ENCODE assay signal across 9 mouse cellular contexts in genomic region chr10:23116786-23117410, GRCm38 (mm10).
DNase-seq lines count a peak whose midpoint lies in the region; ATAC-seq and TF ChIP-seq lines count a peak whose summit lies in the region.
"Had no signal": no experiment of that assay in that cellular context is flagged by ENCODE, and none has a peak within 500 bp of the region (broad histone marks: within the 10 kb centered on the region; RNA-seq: fewer than 3 reads in every experiment).

No protein-coding gene starts in this region.

- H3K27ac ChIP-seq in kidney, postnatal 0 days: no peak overlapping the region
- no peak overlapping the region for H3K27ac ChIP-seq in limb, embryonic 14.5 days (replicated peaks; ENCODE audit: low read depth, low read length)
- no peak overlapping the region for H3K27ac ChIP-seq in testis, adult 2 months (ENCODE audit: control insufficient read depth, insufficient read depth, low read depth, low read length)
- H3K27ac ChIP-seq: embryonic facial prominence, embryonic 13.5 days had no signal

- no peaks in the 10 kb centered on the region for H3K9me3 ChIP-seq in kidney, postnatal 0 days (replicated peaks; ENCODE audit: low read length)
- no peaks in the 10 kb centered on the region for H3K9me3 ChIP-seq in limb, embryonic 14.5 days (ENCODE audit: control insufficient read depth, low read length)
- H3K9me3 ChIP-seq: embryonic facial prominence, embryonic 13.5 days had no signal

- TF ChIP-seq CTCF in kidney, postnatal 0 days (IDR thresholded peaks at IDR 0.05; ENCODE audit: low read depth): peak; percentile 96
- peak; percentile 68; the same call in 1 of the 2 replicates for TF ChIP-seq CTCF in testis, adult 2 months (IDR thresholded peaks at IDR 0.05; ENCODE audit: control insufficient read depth, insufficient read depth, insufficient replicate concordance, low read depth, low read length)

- DNase-seq in 3134 (ENCODE audit: extremely low read depth, insufficient read length, low spot score): peak; percentile 1
- DNase-seq in adrenal gland, adult (ENCODE audit: inconsistent age in 2 of 2, low spot score in 1 of 2): peak; percentile 53 to 90
- DNase-seq in gastrocnemius, adult 8-10 months (ENCODE audit: low spot score in 2 of 2): peak; percentile 53 to 54
- peak; percentile 75 for DNase-seq in kidney, postnatal 0 days (ENCODE audit: low spot score)
- DNase-seq in limb, embryonic 14.5 days (ENCODE audit: low spot score): peak; percentile 80
- DNase-seq in naive thymus-derived CD4-positive, alpha-beta T cell, adult 2 months (ENCODE audit: low read depth): peak; percentile 13

- no peak overlapping the region for H3K4me2 ChIP-seq in kidney, postnatal 0 days (ENCODE audit: low read length)
- no peak overlapping the region for H3K4me2 ChIP-seq in limb, embryonic 14.5 days (replicated peaks; ENCODE audit: low read depth, low read length, severe bottlenecking)
- H3K4me2 ChIP-seq: embryonic facial prominence, embryonic 13.5 days had no signal

- H3K4me1 ChIP-seq in kidney, postnatal 0 days (replicated peaks; ENCODE audit: insufficient read depth, low read length): no peaks in the 10 kb centered on the region
- no peaks in the 10 kb centered on the region; the same call in 1 of the 2 replicates for H3K4me1 ChIP-seq in limb, embryonic 14.5 days (ENCODE audit: control insufficient read depth, insufficient read depth, low read length)
- H3K4me1 ChIP-seq in testis, adult 2 months (ENCODE audit: control insufficient read depth, insufficient read depth, low read length): no peaks in the 10 kb centered on the region

- no peak for TF ChIP-seq POLR2A in limb, embryonic 14.5 days (IDR thresholded peaks at IDR 0.05; ENCODE audit: borderline replicate concordance, extremely low read depth, insufficient read depth, insufficient read length)
- no peak for TF ChIP-seq POLR2A in testis, adult 2 months (IDR thresholded peaks at IDR 0.05; ENCODE audit: control insufficient read depth, low read depth, low read length)

- 46% methylated on average over 10 of the region's 10 CpGs for WGBS in kidney, postnatal 0 days
- WGBS in limb, embryonic 14.5 days: 25% methylated on average over 10 of the region's 10 CpGs

- ATAC-seq in common myeloid progenitor, adult 5-6 weeks (replicated peaks; ENCODE audit: low read depth, poor library complexity, severe bottlenecking): peak; percentile 77; the same call in 1 of the 2 replicates
- no peak for ATAC-seq in kidney, postnatal 0 days (replicated peaks; ENCODE audit: low FRiP score, low read depth)
- ATAC-seq in limb, embryonic 14.5 days (ENCODE audit: low FRiP score, low read depth): no peak; the same call in 1 of the 2 replicates

- H3K9ac ChIP-seq in kidney, postnatal 0 days (ENCODE audit: low read depth, low read length): no peak overlapping the region
- no peak overlapping the region for H3K9ac ChIP-seq in limb, embryonic 14.5 days (ENCODE audit: low read depth, low read length, severe bottlenecking)
- H3K9ac ChIP-seq: embryonic facial prominence, embryonic 13.5 days had no signal

- H3K27me3 ChIP-seq in kidney, postnatal 0 days (ENCODE audit: insufficient read depth, low read length): no peaks in the 10 kb centered on the region
- H3K27me3 ChIP-seq in limb, embryonic 14.5 days (ENCODE audit: control insufficient read depth, insufficient read depth, low read length): no peaks in the 10 kb centered on the region
- no peaks in the 10 kb centered on the region for H3K27me3 ChIP-seq in testis, adult 2 months (ENCODE audit: control insufficient read depth, insufficient read depth, low read length)
- H3K27me3 ChIP-seq: embryonic facial prominence, embryonic 13.5 days had no signal

- H3K4me3 ChIP-seq in kidney, postnatal 0 days (replicated peaks; ENCODE audit: low read depth, low read length): no peak overlapping the region
- no peak overlapping the region for H3K4me3 ChIP-seq in limb, embryonic 14.5 days (replicated peaks; ENCODE audit: low read length)
- no peak overlapping the region for H3K4me3 ChIP-seq in testis, adult 2 months (ENCODE audit: control insufficient read depth, low read depth, low read length)
- H3K4me3 ChIP-seq: embryonic facial prominence, embryonic 13.5 days had no signal

- H3K36me3 ChIP-seq in kidney, postnatal 0 days (ENCODE audit: insufficient read depth, low read length): no peaks in the 10 kb centered on the region
- H3K36me3 ChIP-seq in limb, embryonic 14.5 days (ENCODE audit: control insufficient read depth, insufficient read depth, low read length): no peaks in the 10 kb centered on the region; the same call in 1 of the 2 replicates
- no peaks in the 10 kb centered on the region for H3K36me3 ChIP-seq in testis, adult 2 months (ENCODE audit: control insufficient read depth, insufficient read depth, low read length)

Comparison
In these comparisons a context has a peak if more than half of its experiments do, and no peak if none do; other contexts are left out.
1. DNase-seq: peak in every context shown above with its lines; median percentile 80 in limb, embryonic 14.5 days; 75 in kidney, postnatal 0 days; 72 in adrenal gland, adult; 54 in gastrocnemius, adult 8-10 months; 13 in naive thymus-derived CD4-positive, alpha-beta T cell, adult 2 months; 1 in 3134.